Mouse (Mus musculus) neutrophil, adult 5-6 weeks (primary cell): ENCODE data around the gene Tfap4. TPM values are rescaled to one million over a fixed set of nuclear protein-coding genes. Genes with fewer than 3 reads are reported as not detected.
"Not testable (repeated sequence)": the region's sequence is repeated elsewhere in the genome, so short reads cannot be mapped to it uniquely, and the experiment has no call there.

ENCODE experiments used
- ATAC-seq: fragments of 151-379, 151-347 bp; 2 replicates; pipeline ENCODE4 v1.8.0; 2017; ENCODE audit warnings: mild to moderate bottlenecking, moderate TSS enrichment; ENCODE audit not compliant: insufficient number of reproducible peaks, poor library complexity, low FRiP score, severe bottlenecking; ENCODE audit errors: extremely low read depth
- total RNA-seq: library from RNA; stranded (forward); fragments of 200-1000 nt; gene quantifications from 2 replicates; pipeline ENCODE4 v1.2.3, GENCODE M21; 2017

Gene Tfap4
- total RNA-seq, 1 experiment from 2014 or later = 8.5 TPM

DNA sequence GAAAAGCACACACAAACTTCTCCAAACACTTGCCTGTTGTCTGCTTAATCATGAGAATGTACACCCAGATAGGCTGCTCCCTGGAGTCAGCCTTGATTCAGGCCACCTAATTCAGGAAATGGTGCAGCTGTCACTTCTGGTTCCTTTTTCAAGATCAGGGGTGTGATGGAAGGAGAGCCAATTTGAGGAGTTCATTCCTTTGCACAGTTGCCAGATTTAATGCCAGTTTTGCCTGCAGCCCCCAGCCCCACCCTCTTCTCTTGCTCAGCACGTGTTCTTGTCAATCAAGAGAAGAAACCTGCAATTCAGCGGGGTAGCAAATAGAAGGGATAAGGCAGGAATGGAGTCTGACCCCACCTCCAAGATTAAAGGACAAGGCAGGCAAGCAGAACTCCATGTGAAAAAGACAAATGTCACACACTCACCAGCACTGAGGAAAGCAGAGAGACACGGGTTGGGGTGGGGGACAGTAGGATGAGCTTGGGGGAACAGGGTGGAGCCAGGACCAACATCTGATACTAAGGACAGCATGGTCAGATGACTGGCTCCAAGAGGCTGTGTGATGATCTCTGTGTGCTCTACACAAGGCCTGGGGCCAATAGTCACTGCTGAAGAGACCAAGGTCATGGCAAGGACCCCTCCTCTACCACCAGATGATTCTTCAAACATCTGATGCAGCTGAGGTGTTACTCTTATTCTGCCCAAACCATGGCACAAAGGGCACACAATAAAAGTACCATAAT, 21.9 kb downstream of the Tfap4 start:
- no peak for ATAC-seq

DNA sequence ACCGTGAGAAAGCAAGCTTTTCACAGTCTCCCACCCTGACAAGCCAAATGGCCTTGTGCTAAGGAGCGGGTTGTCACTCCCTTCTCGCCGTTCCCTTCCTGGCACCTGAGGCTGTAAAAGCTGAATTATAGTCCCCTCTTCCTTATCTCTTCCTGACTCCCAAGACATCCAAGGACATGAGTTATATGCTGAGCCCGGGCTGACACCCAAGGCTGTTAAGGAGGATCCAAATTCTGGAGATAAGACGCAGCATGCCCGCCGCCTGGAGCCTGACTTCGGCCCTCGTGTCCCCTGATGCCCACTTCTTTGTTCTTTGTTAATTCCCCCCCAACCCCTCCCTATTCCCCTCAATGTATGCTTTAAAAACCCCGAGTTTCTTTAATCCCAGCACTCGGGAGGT, 32.3 kb downstream of the Tfap4 start:
- ATAC-seq = not testable (repeated sequence)

DNA sequence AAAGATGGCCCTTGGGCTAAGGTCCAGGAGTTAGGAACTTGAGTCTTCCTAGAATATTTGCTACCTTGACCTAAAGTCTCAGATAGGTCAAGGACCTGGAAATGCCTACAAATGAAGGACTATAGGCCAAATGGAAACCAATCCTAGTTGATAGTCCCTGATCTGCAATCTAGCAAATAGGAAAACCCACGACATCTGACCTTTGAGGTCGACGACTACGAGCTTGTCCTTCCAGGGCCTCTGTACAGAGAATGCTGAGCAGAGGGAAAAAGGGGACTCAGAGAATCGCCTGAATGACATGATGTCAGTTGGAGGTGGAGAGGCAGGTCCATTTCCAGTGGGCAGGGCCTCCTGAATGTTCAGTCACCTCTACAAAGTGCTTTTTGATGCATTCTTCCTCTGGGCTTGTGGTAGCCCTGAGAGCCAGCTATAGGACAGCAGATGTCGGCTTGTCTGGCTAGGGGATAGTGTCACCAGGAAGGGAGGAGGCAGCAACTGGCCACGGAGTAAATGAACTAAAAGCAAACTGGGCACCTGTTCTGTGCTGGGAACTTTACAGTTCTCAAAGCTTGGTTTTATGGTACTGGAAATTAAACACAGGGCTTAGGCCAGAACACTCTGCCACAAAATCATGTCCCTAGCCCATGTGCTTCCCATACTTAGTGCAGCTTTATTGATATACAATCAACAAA, 36.2 kb downstream of the Tfap4 start:
- no peak for ATAC-seq

DNA sequence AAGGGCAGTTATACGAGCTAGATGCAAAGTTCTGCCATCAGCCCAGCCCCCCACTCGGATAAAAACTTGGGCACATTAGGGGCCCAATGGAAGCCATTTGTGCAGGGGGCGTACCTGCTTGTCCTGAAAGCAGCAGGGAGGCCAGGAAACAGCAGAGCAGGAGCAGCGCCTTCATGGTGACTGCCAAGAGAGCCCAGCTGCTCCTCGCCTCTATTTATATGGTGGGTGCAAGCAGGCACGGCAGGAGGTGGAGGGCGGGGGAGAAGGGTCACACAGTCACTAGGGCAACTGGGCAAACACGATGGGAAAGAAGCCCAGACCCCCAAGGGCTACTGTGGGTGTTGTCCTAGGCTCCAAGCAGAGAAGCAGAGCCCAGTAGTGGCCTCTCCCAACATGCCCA, 36.8 kb downstream of the Tfap4 start:
- no peak for ATAC-seq

DNA sequence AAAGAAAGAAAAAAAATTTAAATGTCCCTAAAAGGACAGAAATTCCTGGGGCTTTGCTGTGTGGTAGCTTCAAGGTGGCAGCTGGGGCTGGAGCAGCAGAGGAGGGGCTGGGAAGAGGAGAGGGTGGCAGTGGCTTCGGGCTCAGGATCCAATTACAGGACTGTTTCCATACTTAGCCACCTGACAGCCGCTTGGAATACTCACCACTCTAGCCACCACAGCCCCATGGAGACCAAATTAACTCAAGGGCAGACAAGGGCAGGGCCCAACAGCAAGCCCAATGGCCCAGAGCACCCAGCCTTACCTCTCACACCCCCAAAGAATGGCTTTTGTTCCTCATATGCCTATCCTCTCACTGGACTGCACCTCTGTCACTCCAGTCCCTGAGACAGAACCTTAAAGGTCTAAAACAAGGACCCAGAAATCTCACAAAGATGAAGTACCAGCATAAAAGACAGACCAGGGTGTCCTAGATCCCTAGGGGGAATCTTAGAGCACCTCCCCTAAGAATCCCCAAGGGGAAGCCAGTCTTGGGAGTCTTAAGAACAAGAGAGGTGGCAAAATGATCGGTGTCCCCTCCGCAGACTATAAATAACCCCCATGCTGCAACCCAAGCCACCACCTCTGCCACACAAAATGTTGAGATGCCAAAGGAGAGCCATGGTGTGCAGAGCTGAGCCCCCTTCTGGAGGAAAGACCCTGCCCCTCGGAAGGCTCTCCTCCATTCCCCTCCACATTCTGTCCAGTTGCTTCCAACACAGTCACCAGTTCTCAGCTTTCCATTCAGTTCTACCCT, 37.7 kb downstream of the Tfap4 start:
- no peak for ATAC-seq

DNA sequence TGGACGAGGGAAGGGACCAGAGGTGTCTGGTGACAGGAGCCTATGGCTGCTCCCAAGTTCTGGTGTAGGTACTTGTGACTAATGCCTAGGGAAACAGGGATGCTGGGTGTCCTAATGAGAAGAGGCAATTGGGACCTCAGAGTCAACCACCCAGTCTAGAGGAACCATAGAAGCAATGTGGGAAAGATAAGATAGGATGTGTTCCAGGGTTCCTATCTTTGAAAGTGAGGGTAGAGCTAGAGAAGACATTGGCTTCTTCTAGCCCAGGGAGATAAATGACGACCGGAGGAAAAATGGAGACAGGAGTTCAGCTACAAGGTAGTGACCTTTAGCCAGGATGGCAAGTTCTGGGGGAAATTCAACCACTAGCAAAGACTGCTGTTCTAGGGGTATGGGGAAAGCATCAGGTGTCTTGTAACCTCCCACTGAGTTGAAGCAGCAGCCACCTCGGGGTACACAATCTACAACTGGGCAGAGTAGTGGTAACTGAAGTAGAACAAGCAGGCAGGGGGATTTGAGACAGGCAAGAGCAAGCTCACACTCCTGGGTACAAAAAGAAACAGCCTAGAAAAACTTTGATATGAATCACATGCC, 38.5 kb downstream of the Tfap4 start:
- no peak for ATAC-seq

DNA sequence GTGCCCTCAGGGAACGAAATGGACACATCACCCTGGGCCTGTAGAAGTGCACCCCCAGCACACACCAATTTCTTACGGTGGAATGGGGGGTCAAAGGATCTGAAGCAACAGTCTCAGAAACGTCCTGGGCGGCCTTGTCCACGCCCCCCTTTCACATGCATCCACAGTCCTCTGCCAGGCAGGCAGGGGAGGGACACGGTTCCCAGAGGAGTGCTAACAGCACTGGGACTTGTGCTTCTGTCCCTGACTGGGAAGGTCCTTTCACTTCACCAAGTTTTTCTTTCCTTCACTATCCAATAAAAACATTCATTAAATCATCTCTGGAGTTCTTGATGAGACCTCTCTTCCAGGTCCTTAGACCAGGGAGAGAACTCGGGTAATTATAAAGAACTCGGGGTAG, 39.0 kb downstream of the Tfap4 start:
- ATAC-seq = no peak

DNA sequence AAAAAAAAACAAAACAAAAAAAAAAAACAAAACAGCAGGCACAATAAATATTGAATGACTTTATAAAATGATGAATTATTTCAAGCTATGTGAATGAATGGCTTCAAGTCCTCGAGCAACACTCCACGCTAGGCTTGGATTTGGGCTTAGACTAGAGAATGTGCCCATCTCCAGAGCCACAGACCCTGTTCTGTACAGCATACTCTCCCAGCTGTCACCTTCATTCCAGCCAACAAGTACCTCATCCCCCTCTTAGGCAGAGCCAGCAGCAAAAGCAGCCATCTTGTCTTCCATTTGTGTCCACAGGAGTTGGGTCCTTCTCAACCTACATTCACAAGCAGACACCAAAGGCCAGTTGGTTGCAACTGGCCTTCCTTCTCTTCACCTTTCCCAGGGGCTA, 39.8 kb downstream of the Tfap4 start:
- no peak for ATAC-seq

DNA sequence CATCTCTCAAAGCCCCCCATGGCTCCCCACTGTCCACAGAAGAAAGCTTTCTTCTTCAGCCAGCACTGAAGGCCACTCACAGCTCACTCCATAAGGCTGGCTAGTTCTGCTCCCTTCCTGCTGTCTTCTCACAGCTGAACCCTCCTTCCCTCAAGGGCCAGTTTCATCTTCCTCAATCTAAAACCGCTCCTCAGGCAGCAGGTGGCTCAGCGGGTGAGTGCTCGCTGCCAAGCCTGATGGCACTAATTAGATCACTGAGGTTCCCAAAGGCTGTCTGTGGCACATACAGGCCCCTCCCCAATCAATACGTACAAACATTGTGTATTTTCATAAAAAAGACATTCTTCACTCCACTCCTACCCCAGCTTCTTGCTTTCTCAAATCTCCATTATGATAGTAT, 40.5 kb downstream of the Tfap4 start:
- 0 out of 2 replicates have a peak, but pooled peaks have one; percentile 41 for ATAC-seq

DNA sequence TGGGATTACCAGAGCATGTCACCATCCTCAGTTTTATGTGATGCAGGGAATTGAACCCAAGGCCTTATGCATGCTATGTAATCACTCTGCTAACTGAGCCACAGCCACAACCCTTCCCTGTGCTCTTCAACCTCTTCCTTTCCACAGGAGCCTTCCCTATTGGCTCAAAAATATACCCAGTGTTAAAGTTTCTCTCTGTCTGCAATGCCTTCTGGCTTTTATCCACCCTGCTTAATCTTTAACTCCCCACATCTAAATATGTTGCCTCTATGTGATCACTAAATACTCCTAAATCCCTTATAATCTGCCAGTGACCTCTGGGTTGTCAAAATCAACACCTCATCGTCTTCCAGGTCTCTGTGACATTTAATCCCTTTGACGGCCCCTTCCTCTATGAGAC, 41.7 kb downstream of the Tfap4 start:
- no peak for ATAC-seq

DNA sequence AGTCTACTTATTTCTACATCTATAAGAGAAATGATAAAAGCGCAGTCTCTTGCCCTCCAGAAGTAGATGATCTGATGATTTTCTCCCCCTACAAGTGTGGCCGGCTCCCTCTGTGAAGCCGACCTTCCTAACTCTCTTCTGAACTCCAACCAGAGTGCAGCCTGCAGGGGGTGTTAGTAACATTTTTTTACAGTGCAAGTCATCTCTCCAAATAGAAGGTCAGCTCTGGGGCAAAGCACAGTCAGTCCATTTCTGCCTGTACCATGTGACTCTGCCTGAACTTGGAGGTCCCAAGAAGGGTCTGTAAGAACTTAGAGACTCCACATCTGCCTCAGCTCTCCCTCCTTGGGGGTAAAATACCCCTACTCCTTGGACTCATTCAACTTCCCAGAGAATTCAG, 45.3 kb downstream of the Tfap4 start:
- no peak for ATAC-seq

DNA sequence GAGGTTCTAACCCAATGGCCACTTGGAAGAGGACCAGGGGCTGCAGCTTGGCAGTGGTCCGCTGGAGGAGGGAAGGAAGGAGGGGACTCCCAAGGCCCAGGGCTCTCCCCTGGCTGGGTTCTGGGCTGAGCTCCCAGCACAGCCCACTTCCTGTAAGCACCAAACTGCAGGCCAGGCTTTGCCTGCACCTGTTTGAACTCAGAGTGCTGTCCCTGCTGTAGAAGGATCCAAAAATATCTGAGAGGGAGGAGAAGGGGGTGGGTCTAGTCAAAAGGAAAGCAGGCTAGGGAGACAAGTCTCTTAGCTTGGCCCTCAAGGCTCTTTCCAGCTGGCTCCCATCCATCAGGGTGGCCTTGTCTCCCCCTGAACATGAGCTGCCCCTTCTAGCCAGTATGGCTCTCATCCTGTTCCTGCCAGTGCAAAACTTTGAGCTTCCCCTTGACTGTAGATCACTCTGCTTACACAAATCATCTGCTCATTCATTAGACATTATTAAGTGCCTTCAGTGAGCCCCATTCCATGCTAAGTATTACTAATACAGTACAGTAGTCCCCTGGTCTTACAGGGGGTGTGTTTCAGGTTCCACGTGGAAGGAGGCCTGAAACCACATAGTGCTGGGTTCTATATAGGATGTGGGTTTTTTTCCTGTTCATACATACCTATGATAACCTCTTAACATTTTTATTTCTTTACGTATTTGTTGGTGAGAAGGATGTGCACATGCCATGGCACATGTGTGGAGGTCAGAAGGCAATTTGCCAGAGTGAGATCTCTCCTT, 46.8 kb downstream of the Tfap4 start:
- no peak for ATAC-seq

DNA sequence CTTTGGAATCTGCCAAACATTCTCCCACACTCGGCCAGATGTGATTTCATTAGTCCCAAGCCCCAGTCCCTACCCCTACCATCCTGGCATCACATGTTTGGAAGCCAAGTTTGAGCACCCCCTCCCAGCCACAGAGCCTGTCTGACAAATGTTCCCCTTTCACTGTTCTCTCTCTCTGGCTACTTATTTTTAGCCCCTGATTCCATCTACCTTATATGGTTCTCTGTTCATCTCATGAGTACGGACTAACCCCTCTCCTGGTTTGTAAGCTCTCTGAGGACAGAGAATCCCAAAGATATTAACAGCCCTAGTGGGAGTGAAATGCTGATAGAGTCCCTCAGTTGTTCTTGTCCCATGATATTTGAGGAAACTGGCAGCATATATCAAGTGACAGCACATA, 48.3 kb downstream of the Tfap4 start:
- ATAC-seq = no peak

DNA sequence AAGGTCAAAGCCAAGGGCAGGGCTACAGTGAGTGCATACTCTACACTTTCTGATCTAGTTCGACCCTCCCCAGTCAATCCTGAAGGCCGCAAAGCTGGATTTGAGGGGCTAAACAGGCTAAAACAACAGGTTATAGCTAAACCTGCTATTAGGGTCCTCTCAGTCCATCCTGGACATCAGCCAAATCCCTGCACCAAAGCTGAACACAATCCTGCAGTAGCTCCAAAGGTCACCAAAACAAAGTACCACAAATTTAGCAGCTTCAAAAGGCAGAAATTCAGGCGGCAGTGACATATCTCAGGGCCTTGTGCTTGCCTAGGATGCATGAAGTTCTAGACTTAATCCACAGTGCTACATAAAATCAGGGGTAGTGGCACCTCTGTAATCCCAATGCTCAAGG, 53.5 kb downstream of the Tfap4 start:
- no peak for ATAC-seq

DNA sequence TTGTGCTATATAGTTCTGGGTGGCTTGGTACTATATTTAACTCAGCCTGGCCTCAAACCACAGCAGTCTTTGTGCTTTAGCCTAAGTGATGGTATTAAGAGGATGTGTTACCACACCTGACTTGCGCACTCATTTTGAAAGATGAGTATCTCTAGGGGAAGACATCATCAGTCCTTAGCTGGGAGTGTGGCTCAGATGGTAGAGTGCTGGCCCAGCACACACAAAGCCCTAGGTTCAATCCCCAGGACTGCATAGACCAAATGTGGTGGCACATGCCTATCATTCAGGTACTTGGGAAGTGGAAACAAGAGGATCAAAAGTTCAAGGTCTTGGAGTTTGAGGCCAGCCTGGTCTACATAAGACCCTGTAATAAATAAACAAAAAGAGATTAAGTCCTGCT, 56.2 kb downstream of the Tfap4 start:
- ATAC-seq = no peak

DNA sequence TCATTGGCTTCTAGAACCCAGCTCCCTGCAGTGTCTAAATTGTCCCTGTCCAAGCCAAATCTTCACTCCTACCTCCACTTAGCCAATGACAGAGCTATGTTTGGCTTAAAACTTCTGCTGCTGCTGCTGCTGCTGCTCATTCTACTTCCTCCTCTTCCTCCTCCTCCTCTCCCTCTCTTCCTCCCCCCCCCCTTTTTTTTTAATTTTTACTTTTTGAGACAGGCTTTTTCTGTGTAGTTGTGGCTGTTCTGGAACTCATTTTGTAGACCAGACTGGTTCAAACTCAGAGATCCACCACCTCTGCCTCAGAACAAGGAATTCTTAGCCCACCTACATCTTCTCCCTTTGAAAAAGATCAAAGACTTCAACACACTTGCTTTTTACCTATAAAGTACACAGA, 57.1 kb downstream of the Tfap4 start:
- no peak for ATAC-seq

DNA sequence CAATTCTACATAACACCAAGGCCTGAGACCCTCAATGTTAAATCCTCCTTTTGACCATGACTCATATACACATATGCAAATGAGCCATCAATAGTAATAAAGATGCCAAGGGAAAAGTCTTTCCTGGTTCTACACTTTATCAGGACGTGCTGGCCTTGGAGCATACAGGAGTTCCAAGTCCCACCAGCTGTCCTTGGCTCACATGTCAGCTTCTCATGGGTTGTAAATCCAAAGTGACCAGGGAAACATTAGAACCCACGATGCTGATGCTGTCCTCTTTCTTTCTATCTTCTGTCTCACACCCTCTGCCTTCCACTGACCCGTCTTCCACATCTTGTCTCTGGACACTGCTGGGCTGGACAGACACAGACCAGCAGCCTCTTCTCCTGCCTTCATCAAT, 58.0 kb downstream of the Tfap4 start:
- ATAC-seq = no peak

DNA sequence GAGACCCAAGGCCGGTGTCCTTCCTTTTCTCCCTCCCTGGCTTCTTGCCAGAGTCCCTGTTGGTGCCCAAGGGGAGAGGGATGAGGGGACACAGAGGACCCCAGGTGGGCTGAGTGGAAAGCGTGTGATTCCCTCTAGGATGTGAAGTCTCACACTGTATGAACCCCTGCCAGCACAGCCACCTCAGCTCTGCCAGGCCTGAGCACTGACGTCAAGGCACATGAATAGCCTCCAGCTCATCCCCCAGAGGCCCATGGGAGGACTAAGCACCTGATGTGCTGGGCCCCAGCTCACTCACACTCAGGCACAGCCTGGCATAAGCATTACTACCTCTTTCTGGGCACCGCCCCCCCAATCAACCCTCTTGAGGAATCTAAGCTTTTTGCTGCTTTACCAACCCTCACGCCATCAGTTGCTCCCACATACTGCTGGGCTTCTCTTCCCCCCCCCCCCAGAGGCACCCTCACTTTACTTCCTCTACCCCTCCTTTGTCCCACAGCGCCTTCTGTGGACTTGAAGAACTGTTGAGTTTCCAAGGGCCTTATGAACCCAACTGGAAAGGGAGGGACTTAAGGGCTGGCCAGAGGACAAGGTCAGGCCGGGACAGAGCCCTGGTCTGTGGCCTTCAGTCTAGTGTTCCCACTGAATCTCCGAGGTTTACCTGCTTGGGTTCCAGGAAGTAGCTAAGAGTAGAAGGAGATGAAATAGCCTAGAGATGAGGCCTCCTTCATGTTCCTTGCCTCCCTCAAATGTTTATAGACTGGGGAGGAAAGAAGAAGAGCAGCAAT, 58.9 kb downstream of the Tfap4 start:
- peak; percentile 70 for ATAC-seq
